Mouse (Mus musculus) ES-Bruce4 (cell line): Measurements from ENCODE around the gene Hoga1.

Source experiments
- CTCF ChIP-seq: IDR thresholded peaks from one replicate; pipeline ENCODE4 v1.8.1; 2011; ENCODE audit warnings: low read depth, low read length
- EP300 ChIP-seq: IDR thresholded peaks from 2 replicates; pipeline ENCODE4 v1.6.1; 2011; ENCODE audit warnings: low read depth, low read length; ENCODE audit not compliant: insufficient read depth
- POLR2A ChIP-seq: IDR thresholded peaks from one replicate; pipeline ENCODE4 v1.8.1; 2011; ENCODE audit warnings: low read length; ENCODE audit not compliant: insufficient read depth

GRCm38 (mm10) chr19:42118596-42118995 lies 73.2 kb downstream of the Hoga1 start:
- no peak for TF ChIP-seq CTCF
- TF ChIP-seq POLR2A, result no peak
- no peak for TF ChIP-seq EP300
